Mouse (Mus musculus): ENCODE results near the gene Romo1. TPM values are rescaled to one million over a fixed set of nuclear protein-coding genes. Genes with fewer than 3 reads are reported as not detected.

Romo1 gene
- polyA plus RNA-seq, 1 experiment: 307 TPM

GRCm38 (mm10) chr2:156145486-156146130 is 1.8 kb downstream of the Romo1 start:
- no peak for DNase-seq (ENCODE audit: low read depth)
- no peak for TF ChIP-seq POLR2A (IDR thresholded peaks at IDR 0.05; ENCODE audit: borderline replicate concordance, extremely low read depth, insufficient read depth, insufficient read length, poor library complexity, severe bottlenecking)
- no peak for TF ChIP-seq CTCF (IDR thresholded peaks at IDR 0.05; ENCODE audit: borderline replicate concordance, extremely low read depth, insufficient read depth, insufficient read length)

- DNase-seq (ENCODE audit: low read depth): no peak
- TF ChIP-seq POLR2A (IDR thresholded peaks at IDR 0.05; ENCODE audit: borderline replicate concordance, extremely low read depth, insufficient read depth, insufficient read length, poor library complexity, severe bottlenecking) (no peak), CTCF (IDR thresholded peaks at IDR 0.05; ENCODE audit: borderline replicate concordance, extremely low read depth, insufficient read depth, insufficient read length) (no peak)
Observed at GRCm38 (mm10) chr2:156146272-156146989, 2.6 kb downstream of the Romo1 start.

- no peak for TF ChIP-seq CTCF (IDR thresholded peaks at IDR 0.05; ENCODE audit: borderline replicate concordance, extremely low read depth, insufficient read depth, insufficient read length)
- TF ChIP-seq POLR2A (IDR thresholded peaks at IDR 0.05; ENCODE audit: borderline replicate concordance, extremely low read depth, insufficient read depth, insufficient read length, poor library complexity, severe bottlenecking): no peak
- DNase-seq (ENCODE audit: low read depth): no peak
Observed at GRCm38 (mm10) chr2:156147316-156147915, 3.6 kb downstream of the Romo1 start.

GRCm38 (mm10) chr2:156151538-156151937 is 7.7 kb downstream of the Romo1 start:
- peak; percentile 14 for DNase-seq (ENCODE audit: low read depth)
- TF ChIP-seq CTCF (IDR thresholded peaks at IDR 0.05; ENCODE audit: borderline replicate concordance, extremely low read depth, insufficient read depth, insufficient read length): no peak
- TF ChIP-seq POLR2A (IDR thresholded peaks at IDR 0.05; ENCODE audit: borderline replicate concordance, extremely low read depth, insufficient read depth, insufficient read length, poor library complexity, severe bottlenecking): no peak

GRCm38 (mm10) chr2:156165478-156165877 is 21.6 kb downstream of the Romo1 start:
- DNase-seq (ENCODE audit: low read depth): no peak

GRCm38 (mm10) chr2:156166557-156166956 is 22.7 kb downstream of the Romo1 start:
- TF ChIP-seq CTCF (IDR thresholded peaks at IDR 0.05; ENCODE audit: borderline replicate concordance, extremely low read depth, insufficient read depth, insufficient read length) (no peak), POLR2A (IDR thresholded peaks at IDR 0.05; ENCODE audit: borderline replicate concordance, extremely low read depth, insufficient read depth, insufficient read length, poor library complexity, severe bottlenecking) (no peak)
- no peak for DNase-seq (ENCODE audit: low read depth)

More at GRCm38 (mm10) chr2:156165478-156165877, 21.6 kb downstream of the Romo1 start:
- TF ChIP-seq CTCF (IDR thresholded peaks at IDR 0.05; ENCODE audit: borderline replicate concordance, extremely low read depth, insufficient read depth, insufficient read length): no peak
- no peak for TF ChIP-seq POLR2A (IDR thresholded peaks at IDR 0.05; ENCODE audit: borderline replicate concordance, extremely low read depth, insufficient read depth, insufficient read length, poor library complexity, severe bottlenecking)

- DNase-seq (ENCODE audit: low read depth): no peak
- TF ChIP-seq POLR2A (IDR thresholded peaks at IDR 0.05; ENCODE audit: borderline replicate concordance, extremely low read depth, insufficient read depth, insufficient read length, poor library complexity, severe bottlenecking) (no peak), CTCF (IDR thresholded peaks at IDR 0.05; ENCODE audit: borderline replicate concordance, extremely low read depth, insufficient read depth, insufficient read length) (no peak)
Observed at GRCm38 (mm10) chr2:156177079-156177478, 33.2 kb downstream of the Romo1 start.

GRCm38 (mm10) chr2:156177651-156178050 is 33.8 kb downstream of the Romo1 start:
- DNase-seq (ENCODE audit: low read depth): no peak
- TF ChIP-seq POLR2A (IDR thresholded peaks at IDR 0.05; ENCODE audit: borderline replicate concordance, extremely low read depth, insufficient read depth, insufficient read length, poor library complexity, severe bottlenecking): no peak
- no peak for TF ChIP-seq CTCF (IDR thresholded peaks at IDR 0.05; ENCODE audit: borderline replicate concordance, extremely low read depth, insufficient read depth, insufficient read length)

GRCm38 (mm10) chr2:156179046-156179795 is 35.4 kb downstream of the Romo1 start:
- DNase-seq (ENCODE audit: low read depth): peak; percentile 90
- TF ChIP-seq CTCF (IDR thresholded peaks at IDR 0.05; ENCODE audit: borderline replicate concordance, extremely low read depth, insufficient read depth, insufficient read length) (no peak), POLR2A (IDR thresholded peaks at IDR 0.05; ENCODE audit: borderline replicate concordance, extremely low read depth, insufficient read depth, insufficient read length, poor library complexity, severe bottlenecking) (peak; percentile 16; the same call in 1 of the 2 replicates)

GRCm38 (mm10) chr2:156179796-156180093 is 35.9 kb downstream of the Romo1 start:
- TF ChIP-seq CTCF (IDR thresholded peaks at IDR 0.05; ENCODE audit: borderline replicate concordance, extremely low read depth, insufficient read depth, insufficient read length): no peak
- TF ChIP-seq POLR2A (IDR thresholded peaks at IDR 0.05; ENCODE audit: borderline replicate concordance, extremely low read depth, insufficient read depth, insufficient read length, poor library complexity, severe bottlenecking): no peak
- no peak for DNase-seq (ENCODE audit: low read depth)

Measured in brain, embryonic 14.5 days (tissue).